Mouse (Mus musculus) lung, adult 2 months (tissue): ENCODE measurements around the gene T. TPM values are rescaled to one million over a fixed set of nuclear protein-coding genes. Genes with fewer than 3 reads are reported as not detected.
"Not testable (repeated sequence)": the region's sequence is repeated elsewhere in the genome, so short reads cannot be mapped to it uniquely, and the experiment has no call there.

Experiments
- DNase-seq: peaks from one replicate; pipeline ENCODE4 v3.0.0; 2022
- H3K4me1 ChIP-seq: fragments of 200-500 bp; 2 replicates; pipeline ENCODE4 v1.6.1; 2011; ENCODE audit warnings: low read length; ENCODE audit not compliant: control insufficient read depth, insufficient read depth
- H3K4me3 ChIP-seq: fragments of 200-500 bp; replicated peaks from 2 replicates; pipeline ENCODE3; 2011; ENCODE audit warnings: low read depth, mild to moderate bottlenecking, control low read depth, low read length; ENCODE audit errors: extremely low read depth
- CTCF ChIP-seq: fragments of 200-500 bp; IDR thresholded peaks from 2 replicates; pipeline ENCODE4 v1.5.1; 2011; ENCODE audit warnings: mild to moderate bottlenecking, low read length, control low read depth; ENCODE audit not compliant: insufficient read depth
- POLR2A ChIP-seq: fragments of 200-500 bp; IDR thresholded peaks from 2 replicates; pipeline ENCODE4 v1.6.1; 2011; ENCODE audit warnings: low read depth, mild to moderate bottlenecking, control low read depth, low read length, borderline replicate concordance; ENCODE audit errors: extremely low read depth
- WGBS: fragments of 180-500 bp; shearing (Covaris S2); methylation state at CpG from one replicate; pipeline ENCODE4 v1.1.7; 2018; 5-methylcytosine and 5-hydroxymethylcytosine counted together
- polyA plus RNA-seq: library from polyadenylated mRNA; depleted of rRNA; stranded (reverse); fragments of >200 nt; gene quantifications from 2 replicates; pipeline ENCODE4 v1.2.3, GENCODE M21; 2012; rRNA removed

T gene
- 0.20 TPM in 2 replicates for polyA plus RNA-seq

- Histone ChIP-seq H3K4me1 (no peaks in the 10 kb centered on the region), H3K4me3 (no peak within 1 kb of the TSS)
- no peak for DNase-seq
- 2% methylated on average over 65 of the region's 65 CpGs for WGBS
- TF ChIP-seq CTCF (no peak), POLR2A (no peak)
Observed at GRCm38 (mm10) chr17:8433978-8434960, at the start of gene T. Gene T, plus strand, starts transcription at chr17:8434423.

- WGBS, result 93% methylated on average over 2 of the region's 2 CpGs
- DNase-seq, result no peak
- H3K4me3 ChIP-seq, result no peak overlapping the region
- H3K4me1 ChIP-seq, result no peaks in the 10 kb centered on the region
- TF ChIP-seq CTCF, result no peak
- no peak for TF ChIP-seq POLR2A
Observed at GRCm38 (mm10) chr17:8385441-8385840, 48.8 kb upstream of the T start.

GRCm38 (mm10) chr17:8388463-8388862 lies 45.8 kb upstream of the T start:
- TF ChIP-seq POLR2A, result no peak
- peak; percentile 31; the same call in 1 of the 2 replicates for TF ChIP-seq CTCF
- no peak for DNase-seq
- 5% methylated on average over 13 of the region's 13 CpGs for WGBS
- Histone ChIP-seq H3K4me1 (no peaks in the 10 kb centered on the region), H3K4me3 (no peak overlapping the region)

GRCm38 (mm10) chr17:8388990-8389789 lies 45.0 kb upstream of the T start:
- TF ChIP-seq CTCF (no peak), POLR2A (no peak)
- no peak for DNase-seq
- 3% methylated on average over 28 of the region's 28 CpGs for WGBS
- Histone ChIP-seq H3K4me1 (no peaks in the 10 kb centered on the region), H3K4me3 (no peak overlapping the region)

GRCm38 (mm10) chr17:8389790-8390095 lies 44.5 kb upstream of the T start:
- DNase-seq, result no peak
- Histone ChIP-seq H3K4me1 (no peaks in the 10 kb centered on the region), H3K4me3 (no peak overlapping the region)
- 13% methylated on average over 10 of the region's 10 CpGs for WGBS
- no peak for TF ChIP-seq POLR2A
- no peak for TF ChIP-seq CTCF

- no peaks in the 10 kb centered on the region for H3K4me1 ChIP-seq
- H3K4me3 ChIP-seq, result no peak overlapping the region
- WGBS, result 62% methylated on average over 4 of the region's 4 CpGs
- TF ChIP-seq CTCF (no peak), POLR2A (no peak)
- no peak for DNase-seq
Observed at GRCm38 (mm10) chr17:8390487-8390886, 43.7 kb upstream of the T start.

GRCm38 (mm10) chr17:8396371-8396770 lies 37.9 kb upstream of the T start:
- WGBS, result 74% methylated on average over 4 of the region's 4 CpGs

GRCm38 (mm10) chr17:8397946-8398345 lies 36.3 kb upstream of the T start:
- DNase-seq, result no peak
- Histone ChIP-seq H3K4me3 (no peak overlapping the region), H3K4me1 (no peaks in the 10 kb centered on the region)
- WGBS, result 69% methylated on average over 2 of the region's 2 CpGs
- TF ChIP-seq POLR2A (no peak), CTCF (no peak)

More at GRCm38 (mm10) chr17:8396371-8396770, 37.9 kb upstream of the T start:
- TF ChIP-seq CTCF (no peak), POLR2A (no peak)
- no peaks in the 10 kb centered on the region for H3K4me1 ChIP-seq
- H3K4me3 ChIP-seq, result no peak overlapping the region
- no peak for DNase-seq

GRCm38 (mm10) chr17:8403932-8404331 lies 30.3 kb upstream of the T start:
- H3K4me3 ChIP-seq, DNase-seq, H3K4me1 ChIP-seq: not testable (repeated sequence)
- WGBS, result 43% methylated on average over 8 of the region's 8 CpGs
